Mouse (Mus musculus) forebrain, embryonic 10.5 days (tissue): ENCODE results near the gene Ssh3. TPM values are rescaled to one million over a fixed set of nuclear protein-coding genes. Genes with fewer than 3 reads are reported as not detected.

Experiments used
- DNase-seq: peaks from one replicate; pipeline ENCODE4 v3.0.0-alpha.2; 2017; ENCODE audit warnings: low spot score; ENCODE audit errors: extremely low spot score
- H3K27ac ChIP-seq: fragments of 300-500 bp; sonication (generic); 2 replicates; pipeline ENCODE4 v1.5.1; 2016; ENCODE audit warnings: mild to moderate bottlenecking
- H3K27me3 ChIP-seq: fragments of 300-500 bp; sonication (generic); 2 replicates; pipeline ENCODE4 v1.6.1; 2016; ENCODE audit warnings: mild to moderate bottlenecking; ENCODE audit not compliant: poor library complexity, severe bottlenecking
- H3K36me3 ChIP-seq: fragments of 300-500 bp; sonication (generic); replicated peaks from 2 replicates; pipeline ENCODE4 v1.6.1; 2016; ENCODE audit warnings: mild to moderate bottlenecking, moderate library complexity
- H3K4me1 ChIP-seq: fragments of 300-500 bp; sonication (generic); 2 replicates; pipeline ENCODE4 v1.6.1; 2016
- H3K4me3 ChIP-seq: fragments of 300-500 bp; sonication (generic); 2 replicates; pipeline ENCODE4 v1.5.1; 2016; ENCODE audit warnings: mild to moderate bottlenecking, moderate library complexity
- H3K9me3 ChIP-seq: fragments of 300-500 bp; sonication (generic); 2 replicates; pipeline ENCODE4 v1.6.1; 2016; ENCODE audit warnings: mild to moderate bottlenecking, moderate library complexity
- WGBS: fragments of 180-500 bp; shearing (Covaris S2); methylation state at CpG from one replicate; pipeline ENCODE4 v1.1.7; 2016; 5-methylcytosine and 5-hydroxymethylcytosine counted together
- polyA plus RNA-seq: library from polyadenylated mRNA; unstranded; fragments of >200 nt; fragmentation: Nextera tagmentation; extraction: Ambion mirVana; gene quantifications from 2 replicates; pipeline ENCODE4 v1.2.1, GENCODE M21; 2016

Ssh3 gene
- polyA plus RNA-seq, 1 experiment from 2014 or later: 3.6 TPM

DNA sequence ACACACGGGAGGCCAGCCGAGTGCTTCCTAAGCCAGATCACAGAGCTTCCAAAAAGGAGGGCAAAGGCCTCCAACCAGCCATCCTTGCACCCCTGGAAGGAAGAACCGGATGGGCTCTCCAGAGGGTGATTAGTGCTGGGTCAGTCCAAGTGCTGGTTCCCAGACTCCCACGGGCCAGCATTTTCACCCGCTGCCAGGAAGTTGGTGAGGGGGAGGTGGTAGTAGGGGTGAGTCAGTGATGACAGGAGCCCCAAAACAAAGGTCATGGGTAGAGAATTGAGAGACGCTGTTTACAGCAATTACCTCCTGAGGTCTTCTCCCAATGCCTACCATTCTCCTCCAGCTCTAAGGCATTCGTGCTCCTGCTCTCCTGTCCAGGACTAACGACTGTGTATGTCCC, 38.6 kb downstream of the Ssh3 start:
- no peaks in the 10 kb centered on the region for H3K36me3 ChIP-seq
- H3K27ac ChIP-seq: no peak overlapping the region

DNA sequence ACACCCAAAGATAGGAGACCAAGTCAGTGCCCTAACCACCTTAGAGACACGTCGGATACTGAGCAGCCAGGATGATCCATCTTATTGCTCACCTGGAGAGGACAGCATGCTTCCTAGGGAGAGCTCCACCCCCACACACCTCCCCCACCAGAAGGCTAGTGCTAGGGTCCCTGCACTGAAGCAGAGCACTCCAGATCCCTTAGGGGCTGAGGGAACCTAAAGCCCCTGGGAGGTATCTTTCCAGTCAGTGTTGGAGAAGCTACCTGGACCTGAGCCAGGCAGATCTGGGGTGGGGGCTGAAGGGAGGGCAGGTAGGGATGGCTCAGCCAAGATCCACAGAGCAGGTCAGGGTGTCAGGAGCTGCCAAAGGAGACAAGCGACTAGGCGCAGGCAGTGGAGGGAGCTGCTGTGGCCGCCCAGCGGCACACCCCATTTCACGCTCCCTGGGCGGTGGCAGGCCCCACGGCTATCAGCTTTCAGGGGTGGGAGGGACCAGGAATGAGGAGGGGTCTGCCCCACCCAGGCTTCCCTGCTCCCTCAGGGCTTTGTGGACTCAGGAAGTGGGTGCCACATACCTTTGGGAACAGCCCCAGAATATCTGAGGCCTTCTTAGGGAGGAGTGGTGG, 39.4 kb downstream of the Ssh3 start:
- Histone ChIP-seq H3K27me3 (peaks cover 29% of the 10 kb centered on the region), H3K36me3 (no peaks in the 10 kb centered on the region), H3K9me3 (no peaks in the 10 kb centered on the region), H3K4me1 (peaks cover 20% of the 10 kb centered on the region), H3K27ac (peak overlapping the region; percentile 20; the same call in 1 of the 2 replicates), H3K4me3 (no peak overlapping the region)
- DNase-seq: no peak
- 38% methylated on average over 9 of the region's 9 CpGs for WGBS

More for the DNA sequence above, 38.6 kb downstream of the Ssh3 start:
- Histone ChIP-seq H3K27me3 (peaks cover 32% of the 10 kb centered on the region), H3K4me1 (peaks cover 20% of the 10 kb centered on the region), H3K4me3 (no peak overlapping the region), H3K9me3 (no peaks in the 10 kb centered on the region)
- WGBS: 73% methylated on average over 8 of the region's 8 CpGs
- no peak for DNase-seq

DNA sequence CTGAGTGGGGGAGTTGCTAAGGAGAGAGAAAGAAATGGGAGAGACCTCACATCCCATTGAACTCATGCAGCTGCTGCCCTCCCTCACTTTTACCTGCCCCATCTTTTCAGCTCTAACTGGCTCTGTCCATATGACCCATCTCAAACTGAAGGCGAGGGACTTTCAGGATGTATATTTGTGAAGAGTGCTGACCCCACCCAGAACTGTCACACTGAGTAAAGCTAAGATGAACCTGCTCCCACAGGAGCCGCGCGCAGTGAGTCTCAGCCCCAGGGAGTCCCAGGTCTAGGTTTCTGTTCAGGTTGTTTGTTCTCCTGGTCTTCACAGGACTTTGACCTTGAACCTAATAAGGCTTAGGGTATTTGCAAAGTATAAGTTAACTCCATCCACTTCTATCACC, 40.1 kb downstream of the Ssh3 start:
- 78% methylated on average over 4 of the region's 4 CpGs for WGBS
- H3K36me3 ChIP-seq: no peaks in the 10 kb centered on the region
- no peaks in the 10 kb centered on the region for H3K9me3 ChIP-seq
- H3K4me1 ChIP-seq: peaks cover 20% of the 10 kb centered on the region
- peaks cover 27% of the 10 kb centered on the region for H3K27me3 ChIP-seq
- DNase-seq: no peak
- H3K27ac ChIP-seq: no peak overlapping the region
- H3K4me3 ChIP-seq: no peak overlapping the region

- H3K27ac ChIP-seq: peak overlapping the region; percentile 36; the same call in 1 of the 2 replicates
- peaks cover 27% of the 10 kb centered on the region for H3K27me3 ChIP-seq
- no peaks in the 10 kb centered on the region for H3K9me3 ChIP-seq
- peaks cover 20% of the 10 kb centered on the region for H3K4me1 ChIP-seq
- H3K4me3 ChIP-seq: no peak overlapping the region
- no peaks in the 10 kb centered on the region for H3K36me3 ChIP-seq
- WGBS: 30% methylated on average over 8 of the region's 8 CpGs
- peak; percentile 79 for DNase-seq
Observed at GRCm38 (mm10) chr19:4227894-4228678, 40.9 kb downstream of the Ssh3 start.

- Histone ChIP-seq H3K36me3 (no peaks in the 10 kb centered on the region), H3K27ac (no peak overlapping the region), H3K4me3 (no peak overlapping the region), H3K27me3 (peaks cover 28% of the 10 kb centered on the region), H3K9me3 (no peaks in the 10 kb centered on the region), H3K4me1 (peaks cover 20% of the 10 kb centered on the region)
- WGBS: 77% methylated on average over 5 of the region's 5 CpGs
- DNase-seq: no peak
Observed at GRCm38 (mm10) chr19:4227446-4227845, 41.5 kb downstream of the Ssh3 start.

GRCm38 (mm10) chr19:4226779-4227178, 42.2 kb downstream of the Ssh3 start:
- peaks cover 35% of the 10 kb centered on the region for H3K27me3 ChIP-seq
- no peaks in the 10 kb centered on the region for H3K9me3 ChIP-seq
- H3K27ac ChIP-seq: no peak overlapping the region
- H3K36me3 ChIP-seq: no peaks in the 10 kb centered on the region
- peaks cover 17% of the 10 kb centered on the region for H3K4me1 ChIP-seq
- no peak for DNase-seq
- 89% methylated on average over 7 of the region's 7 CpGs for WGBS
- H3K4me3 ChIP-seq: no peak overlapping the region

- no peak overlapping the region for H3K4me3 ChIP-seq
Observed at GRCm38 (mm10) chr19:4222165-4222564, 46.8 kb downstream of the Ssh3 start.

DNA sequence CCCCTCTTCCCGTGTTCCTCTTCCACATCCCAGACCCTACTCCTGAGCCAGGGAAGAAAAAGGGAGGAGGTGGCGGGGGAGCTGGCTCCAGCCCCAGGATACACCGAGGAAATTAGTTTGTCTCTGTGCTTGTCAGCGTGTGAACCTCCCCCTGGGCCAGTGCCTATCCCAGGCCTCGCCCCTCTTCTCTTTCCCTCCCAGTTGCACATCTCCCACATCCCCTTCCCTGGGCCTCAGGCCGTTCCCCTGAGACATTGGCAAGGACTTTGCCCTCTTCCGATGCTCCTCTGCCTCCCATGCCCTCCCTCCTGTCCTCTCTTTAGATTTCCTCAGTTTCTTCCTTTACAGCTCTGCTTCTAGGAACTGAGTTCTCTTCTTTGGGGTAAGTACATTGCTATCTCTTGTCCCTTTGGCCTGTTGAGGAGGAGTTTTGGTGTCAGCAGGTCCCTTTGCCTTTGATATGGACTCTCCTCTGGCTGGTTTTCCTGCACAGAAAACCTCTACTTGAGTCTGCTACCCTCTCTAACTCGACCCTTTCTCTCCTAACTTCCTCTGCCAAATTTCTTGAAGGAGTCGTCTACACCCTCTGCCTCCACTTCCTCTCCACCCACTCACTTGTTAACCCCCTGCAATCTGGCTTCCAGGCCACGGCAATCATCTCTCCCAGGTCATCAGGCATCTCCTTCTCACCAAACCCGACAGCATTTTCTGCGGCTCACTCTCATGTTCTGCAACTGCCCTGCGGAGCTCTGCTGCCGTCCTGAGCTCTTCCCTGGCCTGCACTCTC, 47.8 kb downstream of the Ssh3 start:
- no peak for DNase-seq
- H3K4me3 ChIP-seq: no peak overlapping the region

More at GRCm38 (mm10) chr19:4222165-4222564, 46.8 kb downstream of the Ssh3 start:
- DNase-seq: no peak
- Histone ChIP-seq H3K27me3 (peaks cover 46% of the 10 kb centered on the region), H3K27ac (peak overlapping the region; percentile 27; the same call in 1 of the 2 replicates), H3K9me3 (no peaks in the 10 kb centered on the region), H3K36me3 (no peaks in the 10 kb centered on the region), H3K4me1 (peaks cover 25% of the 10 kb centered on the region)
- 86% methylated on average over 11 of the region's 11 CpGs for WGBS

DNA sequence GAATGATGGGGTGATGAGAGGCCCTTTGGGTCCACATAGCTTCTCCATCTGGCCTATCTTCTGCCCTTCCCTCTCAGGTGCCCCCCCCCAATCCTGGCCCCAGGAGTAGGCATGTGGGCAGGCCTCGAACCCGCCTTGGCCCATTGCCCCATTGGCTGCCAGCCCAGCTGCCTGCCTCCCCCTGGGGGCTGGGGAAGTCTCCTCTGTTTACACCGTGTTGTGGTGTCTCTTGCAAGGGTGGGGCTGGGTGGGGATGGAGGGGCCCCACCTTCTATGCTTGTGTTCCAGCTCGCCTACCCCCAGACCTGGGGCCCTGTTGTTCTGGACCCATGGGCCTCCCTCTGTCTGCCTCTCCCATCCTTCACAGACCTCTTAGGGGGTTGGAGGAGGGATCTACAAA, 48.6 kb downstream of the Ssh3 start:
- peaks cover 63% of the 10 kb centered on the region for H3K27me3 ChIP-seq
- no peaks in the 10 kb centered on the region for H3K9me3 ChIP-seq
- DNase-seq: no peak
- no peak overlapping the region for H3K4me3 ChIP-seq
- no peaks in the 10 kb centered on the region for H3K36me3 ChIP-seq
- peak overlapping the region; percentile 40; the same call in 1 of the 2 replicates for H3K27ac ChIP-seq
- 71% methylated on average over 4 of the region's 4 CpGs for WGBS
- H3K4me1 ChIP-seq: peaks cover 43% of the 10 kb centered on the region

More for the DNA sequence above, 47.8 kb downstream of the Ssh3 start:
- Histone ChIP-seq H3K27me3 (peaks cover 56% of the 10 kb centered on the region), H3K9me3 (no peaks in the 10 kb centered on the region), H3K36me3 (no peaks in the 10 kb centered on the region), H3K27ac (peak overlapping the region; percentile 40; the same call in 1 of the 2 replicates), H3K4me1 (peaks cover 35% of the 10 kb centered on the region)
- WGBS: 59% methylated on average over 14 of the region's 14 CpGs

DNA sequence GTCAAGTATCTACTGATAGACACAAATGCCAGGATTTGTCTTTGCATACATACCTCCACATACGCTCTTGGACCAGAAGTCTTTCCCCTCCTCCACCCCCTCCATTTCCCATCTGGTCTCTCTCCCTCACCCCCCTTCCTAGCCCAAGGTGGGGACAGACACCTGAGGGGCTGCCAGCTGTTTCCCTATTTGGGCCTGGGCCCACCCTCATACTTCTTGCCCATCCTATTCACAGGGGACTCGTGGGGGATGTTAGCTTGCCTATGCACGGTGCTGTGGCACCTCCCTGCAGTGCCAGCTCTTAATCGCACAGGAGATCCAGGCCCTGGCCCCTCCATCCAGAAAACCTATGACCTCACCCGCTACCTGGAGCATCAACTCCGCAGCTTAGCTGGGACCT, 49.0 kb downstream of the Ssh3 start:
- no peaks in the 10 kb centered on the region for H3K9me3 ChIP-seq
- no peak overlapping the region for H3K4me3 ChIP-seq
- H3K27ac ChIP-seq: peak overlapping the region; percentile 41; the same call in 1 of the 2 replicates
- peaks cover 68% of the 10 kb centered on the region for H3K27me3 ChIP-seq
- WGBS: 87% methylated on average over 6 of the region's 6 CpGs
- no peaks in the 10 kb centered on the region for H3K36me3 ChIP-seq
- H3K4me1 ChIP-seq: peaks cover 47% of the 10 kb centered on the region
- DNase-seq: no peak

GRCm38 (mm10) chr19:4218784-4219183, 50.2 kb downstream of the Ssh3 start:
- WGBS: 80% methylated on average over 1 of the region's 1 CpGs
- H3K4me1 ChIP-seq: peaks cover 59% of the 10 kb centered on the region

DNA sequence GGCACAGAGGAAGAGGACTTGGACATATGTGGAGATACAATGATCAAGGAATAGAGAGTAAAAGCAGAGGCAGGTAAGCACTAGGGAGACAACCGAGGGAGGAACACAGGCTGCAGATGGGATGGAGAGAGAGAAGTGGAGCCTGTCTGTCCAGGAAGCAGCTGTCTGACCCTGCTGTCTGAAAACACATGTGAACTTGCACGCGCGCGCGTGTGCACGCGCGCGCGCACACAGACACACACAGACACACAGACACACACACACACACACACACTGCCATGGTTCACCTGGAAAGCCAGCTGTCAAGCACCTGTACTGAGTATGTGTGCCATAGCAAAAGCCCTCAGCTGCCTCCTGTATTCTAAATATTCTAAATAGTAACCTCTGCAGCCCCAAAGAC, 50.7 kb downstream of the Ssh3 start:
- Histone ChIP-seq H3K4me3 (no peak overlapping the region), H3K27ac (no peak overlapping the region), H3K9me3 (no peaks in the 10 kb centered on the region), H3K27me3 (peaks cover 85% of the 10 kb centered on the region), H3K36me3 (no peaks in the 10 kb centered on the region), H3K4me1 (peaks cover 64% of the 10 kb centered on the region)
- WGBS: 89% methylated on average over 11 of the region's 11 CpGs
- no peak for DNase-seq

More at GRCm38 (mm10) chr19:4218784-4219183, 50.2 kb downstream of the Ssh3 start:
- Histone ChIP-seq H3K4me3 (no peak overlapping the region), H3K27ac (no peak overlapping the region), H3K36me3 (no peaks in the 10 kb centered on the region), H3K27me3 (peaks cover 80% of the 10 kb centered on the region), H3K9me3 (no peaks in the 10 kb centered on the region)
- no peak for DNase-seq
